Mouse (Mus musculus) adrenal gland, postnatal 25 days (tissue): ENCODE measurements at regions not wholly inside any gene's neighbourhood (a gene's known extent, or its start where the extent isn't known, plus 50 kb on each side); places are given as distances from the start of the nearest gene placed in this dataset.

Experiments used
- DNase-seq: peaks from one replicate; pipeline ENCODE4 v3.0.0; 2021; ENCODE audit warnings: mixed read lengths

- DNase-seq: no peak
Measured at GRCm38 (mm10) chr2:179381916-179382315, 60.3 kb upstream of the Cdh4 start.

GRCm38 (mm10) chr2:179382594-179382993 is 59.6 kb upstream of the Cdh4 start:
- no peak for DNase-seq

- no peak for DNase-seq
Measured at GRCm38 (mm10) chr2:179386871-179387270, 55.4 kb upstream of the Cdh4 start.

- DNase-seq: no peak
Measured at GRCm38 (mm10) chr2:179390486-179390885, 51.7 kb upstream of the Cdh4 start.

- no peak for DNase-seq
Measured at GRCm38 (mm10) chr2:179390924-179391461, 51.2 kb upstream of the Cdh4 start.
